Mouse (Mus musculus) splenic B cell, adult 2 months (primary cell): ENCODE measurements around the gene Gm20773.
"Not testable (repeated sequence)": the region's sequence is repeated elsewhere in the genome, so short reads cannot be mapped to it uniquely, and the experiment has no call there.

Source experiments
- DNase-seq: peaks from one replicate; pipeline ENCODE4 v3.0.0-alpha.2; 2011; ENCODE audit warnings: low read depth, low spot score
- H3K27me3 ChIP-seq: 2 replicates; pipeline ENCODE4 v1.6.1; 2012; ENCODE audit warnings: mild to moderate bottlenecking, low read length, moderate library complexity, mixed read lengths; ENCODE audit not compliant: control insufficient read depth, poor library complexity, insufficient read depth, severe bottlenecking
- H3K36me3 ChIP-seq: 2 replicates; pipeline ENCODE4 v1.6.1; 2012; ENCODE audit warnings: mild to moderate bottlenecking, low read length, moderate library complexity, mixed read lengths; ENCODE audit not compliant: control insufficient read depth, poor library complexity, insufficient read depth, severe bottlenecking

The Gm20773 gene

GRCm38 (mm10) chrY:13493726-13494125, at the start of gene Gm20773:
Gm20773 (plus strand) TSS chrY:13494026.
- DNase-seq, H3K36me3 ChIP-seq, H3K27me3 ChIP-seq: not testable (repeated sequence)

GRCm38 (mm10) chrY:13465479-13465878, 28.3 kb upstream of the Gm20773 start, which contains the start of gene Gm21866:
Gm21866 (minus strand) TSS chrY:13465579.
- H3K27me3 ChIP-seq, DNase-seq, H3K36me3 ChIP-seq: not testable (repeated sequence)
